Mouse (Mus musculus) 416B (cell line): Measurements from ENCODE around the gene Tm9sf4.

Experiments used
- DNase-seq: peaks from one replicate; pipeline ENCODE4 v3.0.0; 2011; ENCODE audit warnings: low read depth

Tm9sf4 gene

GRCm38 (mm10) chr2:153215421-153215820 lies 54.3 kb downstream of the Tm9sf4 start:
- DNase-seq = peak; percentile 95

DNA sequence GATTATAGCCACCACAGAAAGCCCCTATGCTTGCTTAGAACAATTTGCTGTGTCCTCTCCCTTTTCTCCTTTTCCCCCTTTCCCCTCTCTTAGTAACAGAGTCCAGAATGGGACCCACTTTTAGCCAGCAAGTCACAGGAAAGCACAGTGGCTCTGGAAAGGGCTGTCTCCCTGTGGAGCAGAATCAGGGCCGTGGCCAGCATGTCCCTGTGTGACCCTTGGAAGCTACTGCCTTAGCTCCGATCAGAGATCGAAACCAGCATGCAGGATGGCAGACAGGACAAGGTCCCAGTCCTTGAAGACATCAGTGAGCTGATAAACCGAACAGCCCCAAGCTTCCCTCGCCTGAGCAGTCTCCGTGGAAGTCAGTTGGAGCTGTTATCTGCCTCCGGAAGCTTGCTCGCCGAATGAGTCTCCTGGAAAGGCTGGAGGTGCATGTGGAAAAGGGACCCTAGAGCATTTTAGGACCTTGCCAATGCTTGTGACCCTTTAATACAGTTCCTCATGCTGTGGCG lies 56.8 kb downstream of the Tm9sf4 start:
- DNase-seq = no peak

DNA sequence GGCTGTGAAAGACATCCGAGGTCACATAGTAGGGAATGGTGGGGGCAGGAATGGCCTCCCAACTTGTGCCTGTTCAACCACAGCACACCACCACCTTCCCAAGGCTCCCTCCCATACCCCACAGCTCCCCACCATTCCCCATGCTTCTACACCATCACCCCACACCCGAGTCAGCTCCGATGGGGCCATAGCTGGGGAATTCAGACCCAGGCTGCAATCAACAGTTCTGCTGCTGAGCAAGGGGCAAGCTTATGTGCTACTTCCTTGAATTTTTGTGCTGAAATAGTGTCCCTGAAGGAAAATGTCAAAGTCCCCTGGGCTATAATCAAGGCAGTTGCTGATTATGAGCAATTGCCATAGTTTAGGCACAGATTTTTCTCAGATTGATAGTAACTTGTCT lies 57.4 kb downstream of the Tm9sf4 start:
- no peak for DNase-seq

DNA sequence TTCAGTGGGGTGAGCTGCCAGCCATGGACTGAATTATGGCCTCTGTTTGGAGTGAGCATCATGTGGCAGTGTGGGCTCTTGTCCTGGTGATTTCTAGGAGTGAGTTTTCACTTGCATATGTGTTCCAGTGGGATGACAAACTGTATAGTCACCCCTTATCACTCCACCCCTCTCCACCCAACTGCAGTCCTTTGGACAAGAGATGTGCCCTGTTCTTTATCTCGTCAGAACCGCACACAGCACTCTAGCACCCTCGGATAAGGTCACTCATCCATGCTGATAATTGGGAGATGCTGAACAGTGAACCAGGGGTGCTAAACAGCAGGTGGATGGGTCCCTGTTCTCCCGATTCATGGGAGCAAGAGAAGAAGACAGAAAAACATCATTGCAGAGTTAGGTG lies 60.5 kb downstream of the Tm9sf4 start:
- no peak for DNase-seq

GRCm38 (mm10) chr2:153222130-153222529 lies 61.0 kb downstream of the Tm9sf4 start:
- DNase-seq = no peak

DNA sequence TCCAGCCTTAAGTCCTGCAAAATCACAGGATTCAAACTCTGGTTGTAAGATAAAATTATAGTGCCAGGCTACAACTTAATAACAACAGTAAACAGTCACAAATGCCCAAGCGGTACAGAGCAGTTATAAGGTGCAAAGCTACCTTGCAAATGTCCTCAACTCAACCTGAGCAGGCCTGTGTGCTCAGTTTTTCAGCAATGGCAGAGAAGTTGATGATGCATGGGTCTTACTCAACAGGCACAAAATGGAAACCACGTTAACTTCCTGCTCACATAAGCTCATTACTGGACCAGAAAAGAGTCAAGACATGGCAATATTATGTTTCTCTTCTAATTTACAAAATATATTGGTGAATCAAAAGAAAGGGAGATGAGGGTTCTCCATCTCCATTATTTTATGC lies 61.5 kb downstream of the Tm9sf4 start:
- DNase-seq = peak; percentile 65

- peak; percentile 64 for DNase-seq
Observed at GRCm38 (mm10) chr2:153224946-153225594, 64.0 kb downstream of the Tm9sf4 start, which contains the start of gene Tspyl3. TSS of gene Tspyl3 (minus strand) at chr2:153225441.

DNA sequence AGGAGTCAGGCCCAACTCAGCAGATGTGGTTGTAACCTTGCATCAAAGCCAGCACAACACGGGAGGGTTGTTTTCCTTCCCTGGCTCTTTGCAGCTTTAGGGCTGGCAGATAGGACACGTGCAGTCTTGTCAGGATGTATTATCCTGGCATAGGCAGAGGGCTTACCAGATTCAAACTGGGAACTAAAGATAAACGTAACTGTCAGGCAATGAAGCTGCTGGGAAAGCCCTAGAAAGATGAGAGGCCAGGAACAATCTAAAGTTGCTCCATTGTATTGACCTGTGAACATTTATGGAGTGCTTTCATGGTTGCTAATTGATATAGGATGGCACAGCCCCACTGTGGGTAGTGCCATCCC lies 64.5 kb downstream of the Tm9sf4 start:
- DNase-seq = no peak

DNA sequence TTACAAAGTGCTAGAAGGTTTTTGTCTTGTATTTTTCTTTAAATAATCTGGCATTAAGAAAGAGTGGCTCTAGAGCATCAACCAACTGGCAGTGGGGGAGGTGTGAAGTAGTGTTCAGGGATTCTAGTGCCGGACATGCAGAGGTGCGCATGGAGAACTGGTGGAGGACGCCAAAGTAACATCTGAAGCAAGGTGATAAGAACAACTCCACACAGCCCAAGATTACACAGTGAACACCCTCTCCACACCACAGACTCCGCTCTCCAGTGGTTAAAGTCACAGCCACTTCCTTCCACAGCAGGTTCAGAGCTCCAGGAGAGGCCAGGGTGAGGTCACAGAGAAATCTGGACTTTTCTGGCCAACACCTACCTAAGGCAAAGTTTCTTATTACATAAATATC lies 66.9 kb downstream of the Tm9sf4 start:
- peak; percentile 72 for DNase-seq

GRCm38 (mm10) chr2:153228523-153228922 lies 67.4 kb downstream of the Tm9sf4 start:
- no peak for DNase-seq

DNA sequence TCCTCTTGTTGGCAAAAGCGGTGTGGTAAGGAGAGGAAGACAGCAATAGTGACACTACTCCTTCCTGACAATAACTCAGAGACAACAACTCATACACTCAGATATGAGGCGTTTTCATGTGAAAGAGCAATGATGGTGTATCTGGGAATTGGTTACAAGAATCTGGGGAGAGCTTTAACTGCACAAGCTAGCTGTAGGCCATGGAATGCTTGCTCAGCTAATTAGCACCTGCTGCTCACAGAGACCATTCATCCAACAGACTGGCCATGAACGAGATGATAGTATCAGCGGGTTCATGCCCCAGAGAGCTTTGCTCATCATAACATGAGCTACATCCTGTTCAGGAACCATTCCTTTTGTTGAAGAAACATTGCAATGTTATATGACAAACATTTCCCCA lies 76.1 kb downstream of the Tm9sf4 start:
- peak; percentile 12 for DNase-seq

DNA sequence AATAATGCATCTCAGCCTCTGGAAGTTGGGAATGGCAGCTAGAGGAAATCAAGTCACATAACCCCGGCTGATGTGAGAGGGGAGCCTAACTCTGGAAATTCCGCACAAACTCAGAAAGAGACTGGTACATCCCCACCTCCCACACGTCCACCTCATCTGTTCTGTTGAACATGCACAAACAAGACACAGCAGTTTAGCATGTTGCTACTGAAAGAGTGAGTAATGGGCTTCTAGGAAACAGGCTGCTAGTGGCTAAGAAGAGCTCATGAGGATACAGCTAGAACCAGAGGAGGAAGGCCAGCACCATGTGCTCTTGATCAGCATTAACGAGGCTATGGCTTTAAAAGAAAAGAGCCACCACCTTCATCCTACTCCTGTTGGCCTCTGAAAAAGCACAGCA lies 76.8 kb downstream of the Tm9sf4 start:
- DNase-seq = no peak

- DNase-seq = peak; percentile 10
Observed at GRCm38 (mm10) chr2:153238406-153238805, 77.3 kb downstream of the Tm9sf4 start.

GRCm38 (mm10) chr2:153239021-153239859 lies 78.1 kb downstream of the Tm9sf4 start:
- DNase-seq = peak; percentile 57

DNA sequence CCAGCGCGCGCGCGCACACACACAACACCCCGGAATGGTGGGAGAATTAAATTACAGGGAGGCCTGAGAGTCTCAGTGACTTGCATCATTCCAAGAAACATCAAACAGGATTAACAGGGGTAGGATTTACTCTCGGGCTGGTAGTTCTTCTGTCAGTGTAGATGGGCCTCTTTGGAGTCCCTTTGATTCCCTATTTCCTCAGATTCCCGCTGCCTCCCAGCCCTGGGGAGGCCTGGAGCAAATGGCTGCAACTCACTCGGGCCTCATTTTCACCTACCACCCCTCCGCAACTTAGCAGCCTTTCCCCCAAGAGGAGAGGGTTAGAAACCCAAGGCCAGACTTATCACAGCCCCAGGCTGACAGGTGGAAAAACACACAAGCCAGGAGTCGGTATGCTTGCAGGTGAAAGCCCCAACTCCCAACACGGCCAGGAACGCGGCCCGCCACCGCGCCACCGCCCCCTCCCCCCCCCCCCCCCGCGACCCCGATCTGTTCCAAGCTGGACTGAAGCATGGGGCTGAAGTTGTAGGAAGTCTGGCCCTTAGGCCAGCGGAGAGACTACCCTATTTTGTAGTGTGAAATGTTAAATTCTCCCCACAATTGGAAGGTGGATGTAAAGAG lies 78.9 kb downstream of the Tm9sf4 start:
- DNase-seq = peak; percentile 26

DNA sequence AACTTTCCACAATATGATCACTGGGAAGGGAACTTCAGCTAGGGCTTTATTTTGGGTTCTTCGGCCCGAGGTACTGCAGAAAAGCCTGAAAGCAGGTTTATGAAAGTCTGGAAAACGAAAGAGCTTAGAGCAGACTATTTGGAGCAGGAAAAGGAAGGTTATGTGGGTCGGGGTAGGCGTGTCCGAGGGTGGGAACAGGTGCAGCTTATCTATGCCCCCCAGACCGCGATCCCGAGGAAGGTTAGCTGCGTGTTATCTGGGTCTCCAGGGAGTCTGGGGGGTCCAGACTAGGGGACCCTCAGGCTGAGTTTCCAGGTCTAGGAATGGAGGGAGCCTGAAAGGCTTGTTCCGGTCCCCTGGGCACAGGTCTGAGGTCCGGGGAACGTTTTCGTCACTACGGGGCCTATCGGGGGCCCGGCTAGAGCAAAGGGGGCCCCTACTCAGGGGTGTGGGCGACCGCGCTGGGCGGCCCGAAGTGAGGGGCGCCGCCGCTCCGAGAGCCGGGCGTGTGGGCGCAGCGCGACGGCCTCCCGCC lies 79.7 kb downstream of the Tm9sf4 start:
- peak; percentile 68 for DNase-seq

DNA sequence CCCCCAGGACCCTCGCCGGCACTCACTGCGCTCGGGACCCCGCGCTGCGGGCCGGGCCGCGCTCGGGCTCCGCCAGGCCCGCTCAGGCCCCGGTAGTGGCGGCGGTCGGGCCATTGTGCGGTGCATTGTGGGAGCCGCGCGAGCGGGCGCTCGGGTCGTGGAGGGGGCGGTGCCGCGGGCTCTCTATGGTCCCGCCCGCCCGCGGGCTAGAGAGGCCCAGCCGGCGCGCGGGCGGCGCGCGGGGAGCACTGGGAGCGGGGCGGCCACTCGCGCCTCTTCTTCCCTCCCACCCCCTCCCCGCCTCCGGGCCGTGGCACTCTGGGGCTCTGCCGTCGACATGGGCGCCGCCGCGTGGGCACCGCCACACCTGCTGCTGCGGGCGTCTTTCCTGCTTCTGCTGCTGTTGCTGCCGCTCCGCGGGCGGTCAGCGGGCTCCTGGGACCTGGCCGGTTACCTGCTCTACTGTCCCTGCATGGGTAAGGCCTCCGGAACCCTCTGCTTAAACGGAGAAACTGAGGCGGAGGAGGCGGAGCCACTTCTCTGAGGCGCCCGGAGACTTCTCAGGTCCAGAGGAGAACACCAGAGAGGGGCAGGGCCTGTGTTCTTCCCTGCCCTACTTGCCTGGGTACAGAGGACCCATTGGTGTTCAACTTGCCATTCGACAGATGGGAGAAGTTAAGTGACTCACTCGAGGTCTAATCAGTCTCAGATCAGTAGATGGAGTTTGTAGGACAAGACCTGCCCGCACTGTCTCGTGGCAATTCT lies 80.3 kb downstream of the Tm9sf4 start, which contains the start of the genes Plagl2 and Pofut1:
Gene Plagl2, minus strand, starts transcription at position 177 of the 765 bp plus-strand sequence.
Gene Pofut1, plus strand, starts transcription at position 284 of the 765 bp plus-strand sequence.
- peak; percentile 84 for DNase-seq

GRCm38 (mm10) chr2:153242156-153242555 lies 81.1 kb downstream of the Tm9sf4 start:
- no peak for DNase-seq

GRCm38 (mm10) chr2:153249751-153250150 lies 88.6 kb downstream of the Tm9sf4 start:
- DNase-seq = no peak

DNA sequence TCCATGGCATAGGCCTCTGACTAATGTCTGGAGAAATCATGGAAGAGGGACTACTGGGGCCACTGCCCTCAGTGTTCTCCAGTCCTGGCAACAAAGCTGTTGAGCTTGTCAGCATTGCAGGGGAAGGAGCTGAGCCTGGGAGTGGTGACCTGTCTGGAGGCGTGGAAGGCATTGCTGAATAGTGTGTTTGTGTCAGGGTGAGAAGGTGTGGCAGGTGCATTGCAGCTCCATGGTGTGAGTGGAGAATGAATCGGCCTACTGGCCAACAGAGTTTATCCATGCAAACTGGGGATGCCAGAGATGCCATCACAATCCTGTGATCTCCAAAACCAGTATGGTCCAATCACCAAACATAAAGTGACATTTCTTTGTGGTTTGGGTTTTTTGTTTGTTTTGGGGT lies 95.5 kb downstream of the Tm9sf4 start:
- DNase-seq = no peak

- DNase-seq = no peak
Observed at GRCm38 (mm10) chr2:153259030-153259863, 98.1 kb downstream of the Tm9sf4 start.
